Mouse (Mus musculus): ENCODE data around the gene Bcas1. TPM values are rescaled to one million over a fixed set of nuclear protein-coding genes. Genes with fewer than 3 reads are reported as not detected.
A peak's percentile ranks its signal among the peaks of the same experiment; 100 is the strongest.

Gene Bcas1
- total RNA-seq, 1 experiment from 2014 or later = 1.2 TPM

DNA sequence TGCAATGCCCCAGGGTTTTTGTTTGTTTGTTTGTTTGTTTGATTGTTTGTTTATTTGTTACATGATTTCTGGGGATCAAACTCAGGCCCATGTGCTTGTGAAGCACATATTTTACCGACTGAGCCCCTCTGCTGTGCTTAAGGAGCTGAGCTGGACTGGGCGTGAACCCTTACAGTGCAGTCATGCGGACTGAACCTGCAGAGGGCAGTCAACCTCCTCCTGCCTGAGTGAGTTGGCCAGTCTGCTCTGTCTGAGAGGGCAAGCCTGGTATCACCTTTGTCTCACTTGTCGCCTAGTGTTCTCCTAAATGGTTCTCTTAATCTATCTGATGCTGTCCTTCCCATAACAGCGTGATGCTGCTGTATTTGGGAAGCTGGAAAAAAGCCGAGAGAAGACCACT lies 4.5 kb upstream of the Bcas1 start:
- ATAC-seq (replicated peaks; ENCODE audit: insufficient number of reproducible peaks, low FRiP score, low TSS enrichment, poor library complexity, severe bottlenecking) = no peak

DNA sequence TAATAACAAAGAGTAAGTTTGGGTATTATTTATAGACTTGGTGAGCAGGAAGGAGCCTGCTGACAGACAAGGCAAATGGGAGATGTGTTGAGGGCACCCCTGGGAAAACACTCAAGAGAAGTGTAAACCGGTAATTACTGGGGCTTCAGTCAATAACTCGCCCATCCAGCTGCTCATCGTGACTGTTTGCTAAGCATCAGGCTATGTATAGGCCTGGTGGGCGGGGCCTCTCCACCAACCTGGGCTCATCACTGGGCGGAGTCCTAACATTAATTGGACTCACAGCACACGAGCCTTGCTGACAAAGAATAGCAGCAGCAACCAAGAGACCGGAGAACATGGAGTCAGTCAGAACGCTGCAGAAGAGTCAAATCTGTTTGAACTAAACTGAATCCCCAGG lies 1.3 kb upstream of the Bcas1 start:
- ATAC-seq (replicated peaks; ENCODE audit: insufficient number of reproducible peaks, low FRiP score, low TSS enrichment, poor library complexity, severe bottlenecking) = no peak

DNA sequence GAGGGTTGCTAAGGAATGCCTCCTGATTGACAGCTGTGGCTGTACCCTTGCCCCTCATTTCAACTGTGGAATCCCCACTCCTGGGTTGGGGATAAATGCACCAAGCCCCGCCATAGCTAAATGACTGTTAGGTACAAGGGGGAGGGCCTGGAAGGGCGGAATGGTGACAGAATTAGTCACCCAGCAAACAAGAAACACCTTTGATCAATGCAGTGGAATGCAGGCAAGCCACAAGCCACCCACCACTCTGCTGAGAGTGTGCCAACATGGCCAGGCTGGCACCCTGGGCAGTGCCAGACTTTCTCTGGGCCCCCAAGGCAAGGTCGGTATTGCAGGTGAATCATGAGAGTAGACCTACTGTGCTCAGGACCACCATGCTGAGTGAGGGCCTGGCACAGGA lies 3.5 kb downstream of the Bcas1 start:
- ATAC-seq (replicated peaks; ENCODE audit: insufficient number of reproducible peaks, low FRiP score, low TSS enrichment, poor library complexity, severe bottlenecking) = no peak

DNA sequence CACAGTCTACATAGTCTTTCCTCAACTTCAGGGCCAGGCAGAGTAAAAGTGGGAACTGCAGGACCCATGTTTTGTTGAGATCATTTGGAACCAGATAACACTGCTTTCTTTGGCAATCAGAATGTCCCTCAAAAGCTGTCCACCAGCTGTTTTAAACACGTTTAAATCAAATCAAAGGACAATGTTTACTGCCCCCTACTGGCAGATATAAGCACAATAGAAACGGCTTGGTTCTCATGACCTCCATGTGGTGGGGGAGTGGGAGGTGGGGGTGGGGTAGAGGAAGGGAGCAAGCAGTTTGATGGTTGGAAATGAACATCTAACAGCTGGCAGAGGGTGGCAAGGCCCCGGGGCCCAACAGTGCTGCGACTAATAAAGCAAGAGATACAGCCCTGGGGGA lies 5.7 kb downstream of the Bcas1 start:
- no peak for ATAC-seq (replicated peaks; ENCODE audit: insufficient number of reproducible peaks, low FRiP score, low TSS enrichment, poor library complexity, severe bottlenecking)

DNA sequence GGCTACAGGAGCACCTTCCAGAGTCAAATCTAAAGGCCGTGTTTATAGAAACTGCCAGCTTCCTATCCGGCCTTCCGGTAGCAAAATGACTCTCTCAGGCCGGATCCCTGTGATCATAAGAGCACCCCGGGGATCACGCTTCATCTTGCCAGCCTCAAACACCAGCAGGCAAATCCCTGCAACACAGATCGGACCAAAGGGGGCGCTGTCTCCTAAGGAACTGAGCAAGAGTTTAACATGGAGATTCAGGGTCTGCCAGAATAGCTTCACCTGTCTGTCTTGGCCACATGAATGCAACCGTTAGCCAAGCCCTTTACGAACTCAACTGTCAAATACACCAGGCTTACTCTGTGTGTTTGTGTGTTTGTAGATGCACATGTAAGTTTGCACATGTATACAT lies 8.9 kb downstream of the Bcas1 start:
- no peak for ATAC-seq (replicated peaks; ENCODE audit: insufficient number of reproducible peaks, low FRiP score, low TSS enrichment, poor library complexity, severe bottlenecking)

DNA sequence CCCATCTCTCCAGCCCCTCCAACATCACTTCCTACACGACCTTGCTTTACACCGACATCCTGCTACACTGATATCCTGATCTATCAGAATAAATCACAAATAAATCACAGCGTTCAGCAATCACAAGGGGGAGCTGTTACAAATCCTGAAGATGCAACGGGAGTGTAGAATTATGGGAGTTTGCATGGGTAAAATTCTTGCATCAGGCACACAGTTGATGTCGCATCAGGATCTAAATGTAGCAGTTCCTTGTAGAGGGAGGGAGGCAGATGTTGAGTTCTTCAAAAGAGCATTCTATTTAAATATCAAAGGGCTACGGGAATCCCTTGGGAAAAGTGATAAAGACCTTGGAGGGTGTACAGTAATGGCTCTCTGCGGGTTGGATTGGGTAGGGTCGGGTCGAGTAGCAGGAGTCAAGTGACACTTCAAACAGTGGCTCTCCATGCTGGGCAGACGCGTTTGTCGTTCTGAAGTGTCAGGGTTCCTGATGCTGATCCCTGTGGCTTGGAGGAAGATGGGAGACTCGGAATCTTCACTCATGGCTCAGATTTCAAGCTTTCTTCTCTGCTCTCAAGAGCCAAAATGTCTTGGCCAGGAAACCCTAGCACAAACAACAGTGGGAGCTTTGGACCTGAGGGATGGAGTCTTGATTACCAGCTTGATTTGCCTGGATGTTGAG lies 16.0 kb downstream of the Bcas1 start:
- no peak for ATAC-seq (replicated peaks; ENCODE audit: insufficient number of reproducible peaks, low FRiP score, low TSS enrichment, poor library complexity, severe bottlenecking)

DNA sequence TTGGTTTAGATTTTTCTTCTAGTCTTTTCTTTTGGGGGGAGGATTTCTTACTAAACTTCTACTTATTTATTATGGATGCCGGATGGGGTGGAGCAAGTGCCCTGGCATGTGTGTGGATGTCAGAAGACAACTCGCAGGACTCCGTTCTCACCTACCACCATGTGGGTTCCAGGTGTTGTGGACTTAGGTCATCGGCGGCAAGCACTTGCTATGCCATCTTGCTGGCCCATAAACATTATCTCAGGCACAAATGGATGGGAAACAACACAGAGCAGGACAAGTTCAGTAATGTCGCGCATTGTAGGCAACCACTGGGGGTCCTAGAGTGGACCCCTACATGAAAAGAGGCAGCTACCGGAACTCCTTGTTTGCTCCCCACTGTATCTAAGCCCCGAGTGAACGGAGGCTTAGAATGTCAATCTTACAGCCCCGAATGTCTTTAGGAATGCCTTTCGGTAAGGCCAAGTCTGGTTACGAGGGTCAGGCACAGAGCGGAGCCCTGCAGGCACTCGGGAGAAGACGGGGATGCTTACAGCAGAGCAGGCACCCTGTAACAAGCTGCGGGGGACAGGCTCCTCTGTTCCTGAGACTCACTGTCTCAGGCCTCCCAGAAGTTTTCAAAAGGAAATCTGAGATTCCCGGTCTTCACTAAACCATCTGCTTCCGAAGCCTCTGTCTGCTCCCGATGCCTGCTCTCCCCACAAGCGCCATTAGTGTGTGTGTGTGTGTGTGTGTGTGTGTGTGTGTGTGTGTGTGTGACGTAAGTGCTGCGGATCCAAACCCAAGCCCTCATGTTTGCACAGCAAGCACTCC lies 16.8 kb downstream of the Bcas1 start:
- no peak for ATAC-seq (replicated peaks; ENCODE audit: insufficient number of reproducible peaks, low FRiP score, low TSS enrichment, poor library complexity, severe bottlenecking)

DNA sequence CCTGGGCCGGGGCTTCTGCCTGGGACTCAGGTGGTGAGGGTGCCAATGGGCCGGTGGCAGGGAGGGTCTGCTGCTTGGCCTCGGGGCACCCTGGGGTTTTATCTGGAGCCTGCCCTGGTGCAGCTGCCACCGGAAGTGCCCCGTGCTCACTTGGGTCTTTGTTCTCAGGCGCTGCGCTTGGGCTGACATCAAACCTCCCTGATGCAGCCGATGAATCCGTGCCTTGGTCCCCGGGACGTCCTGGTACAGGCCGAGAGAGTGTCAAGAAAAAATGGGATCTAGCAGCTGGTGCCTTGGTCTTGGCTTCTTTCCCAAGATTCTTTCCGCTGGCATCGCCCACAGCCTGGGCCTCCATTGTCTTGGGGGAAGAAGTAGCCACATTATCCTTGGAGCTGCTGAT lies 21.2 kb downstream of the Bcas1 start:
- ATAC-seq (replicated peaks; ENCODE audit: insufficient number of reproducible peaks, low FRiP score, low TSS enrichment, poor library complexity, severe bottlenecking) = no peak

DNA sequence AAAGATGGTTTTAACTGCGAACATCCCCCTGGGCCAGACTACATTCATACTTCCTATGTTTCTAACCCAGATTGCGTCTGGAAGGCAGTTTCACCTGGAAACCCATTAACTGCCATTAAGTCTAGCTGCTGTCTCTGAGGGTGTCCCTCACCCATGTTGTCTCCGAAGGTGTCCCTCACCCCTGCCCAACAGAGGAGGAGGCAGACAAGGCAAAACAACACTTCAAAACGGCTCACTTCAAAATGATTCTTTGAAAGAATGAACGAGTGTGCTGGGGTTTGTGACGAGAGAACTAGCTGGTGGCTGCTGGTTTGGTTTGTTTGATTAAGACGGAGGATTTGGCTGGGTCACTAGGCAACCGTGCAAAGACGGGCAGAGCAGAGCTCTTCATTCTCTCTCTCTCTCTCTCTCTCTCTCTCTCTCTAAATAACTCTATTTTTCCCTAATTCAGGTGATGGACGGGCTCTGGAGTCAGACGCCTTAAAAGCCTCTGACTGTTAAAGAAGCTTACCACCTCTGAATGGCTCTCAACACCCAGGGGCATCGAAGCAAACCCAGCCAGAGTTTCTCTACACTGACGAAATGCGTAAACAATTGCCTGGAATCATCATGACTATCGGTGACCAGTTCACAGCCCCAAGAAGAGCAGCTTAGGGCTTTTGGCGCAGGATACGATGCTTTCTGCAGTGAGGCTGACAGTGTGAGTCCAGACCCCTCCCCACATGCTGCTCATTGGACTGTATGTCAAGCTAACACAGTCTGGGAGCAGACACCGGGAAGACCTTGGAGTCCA lies 22.7 kb downstream of the Bcas1 start:
- no peak for ATAC-seq (replicated peaks; ENCODE audit: insufficient number of reproducible peaks, low FRiP score, low TSS enrichment, poor library complexity, severe bottlenecking)

DNA sequence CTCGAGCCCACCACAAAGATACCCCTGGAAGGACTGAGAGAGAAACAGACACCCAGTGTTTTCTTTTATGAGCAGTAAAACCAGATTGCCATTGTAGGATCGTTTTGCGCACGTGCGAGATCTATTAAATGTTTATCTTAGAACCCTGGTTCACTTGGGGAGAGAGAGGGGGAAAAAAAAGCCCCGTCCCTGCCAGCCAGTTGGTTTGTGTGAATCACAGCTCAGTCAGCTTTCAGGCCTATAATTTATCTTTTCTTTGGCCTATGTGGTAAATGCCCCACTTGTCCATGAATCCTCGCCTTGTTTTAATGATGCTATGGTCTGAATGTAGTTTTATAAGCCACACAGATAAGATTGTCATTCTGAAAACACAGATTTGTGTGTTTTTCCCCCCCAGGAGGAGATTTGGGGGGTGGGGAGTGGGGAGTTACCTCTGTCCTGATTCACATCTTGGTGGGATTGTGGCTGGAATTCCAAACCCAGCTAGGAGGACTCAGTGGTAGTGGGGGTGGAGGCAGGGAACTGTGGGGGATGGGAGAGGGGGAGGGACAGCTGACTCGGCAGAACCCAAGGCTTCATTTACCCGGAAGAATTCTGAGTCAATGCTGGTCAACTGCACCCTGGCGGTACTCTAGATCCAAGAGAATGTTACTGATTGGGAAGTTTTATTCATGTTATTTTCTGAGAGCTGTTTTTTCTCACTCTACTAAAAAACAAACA lies 23.8 kb downstream of the Bcas1 start:
- ATAC-seq (replicated peaks; ENCODE audit: insufficient number of reproducible peaks, low FRiP score, low TSS enrichment, poor library complexity, severe bottlenecking) = no peak

DNA sequence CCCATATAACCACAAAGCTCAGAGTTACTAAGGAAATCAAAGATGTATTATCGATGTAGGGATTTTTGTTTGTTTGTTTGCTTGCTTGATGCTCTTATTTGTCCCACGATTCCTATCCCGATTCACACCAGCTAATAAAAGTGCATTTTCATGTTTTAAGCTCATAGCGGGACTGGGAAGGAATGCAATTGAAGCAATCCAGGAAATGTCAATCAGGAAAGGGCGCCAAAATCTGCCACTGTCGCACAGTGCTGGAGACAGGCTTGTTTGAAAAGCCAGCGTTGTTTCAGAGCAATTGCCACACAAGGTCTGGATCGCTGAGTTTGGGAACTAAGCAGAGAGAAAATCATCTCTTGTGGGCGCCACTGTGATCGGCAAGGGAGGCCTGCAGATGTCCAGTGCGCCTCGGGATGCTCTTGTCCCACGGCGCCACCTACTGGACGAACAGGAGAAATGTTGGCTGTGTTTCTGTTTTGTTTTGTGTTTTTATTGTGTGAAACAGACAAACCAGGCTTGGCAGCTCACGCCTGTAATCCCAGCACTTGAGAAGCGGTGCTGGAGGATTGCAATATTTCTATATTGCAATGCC lies 26.3 kb downstream of the Bcas1 start:
- peak; percentile 64 for ATAC-seq (replicated peaks; ENCODE audit: insufficient number of reproducible peaks, low FRiP score, low TSS enrichment, poor library complexity, severe bottlenecking)

DNA sequence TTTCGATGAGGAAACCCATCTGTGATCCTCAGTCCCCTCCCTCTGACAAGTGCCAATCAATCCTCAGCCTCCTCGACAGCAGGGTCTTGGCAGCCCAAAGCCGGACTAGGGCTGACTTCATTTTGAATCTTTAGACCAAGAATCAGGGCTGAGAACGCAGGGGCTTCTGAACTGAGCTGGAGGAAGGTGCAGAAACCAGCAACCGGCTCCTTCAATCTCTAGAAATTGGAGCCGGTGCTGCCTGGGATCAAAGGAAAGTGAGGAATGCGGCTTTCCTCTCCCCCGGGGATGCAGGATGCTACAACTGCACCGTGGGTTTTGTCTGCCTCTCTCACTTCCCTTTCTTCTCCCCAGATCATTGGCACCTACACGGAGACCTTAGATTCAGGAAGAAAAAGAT lies 27.0 kb downstream of the Bcas1 start:
- ATAC-seq (replicated peaks; ENCODE audit: insufficient number of reproducible peaks, low FRiP score, low TSS enrichment, poor library complexity, severe bottlenecking) = no peak

DNA sequence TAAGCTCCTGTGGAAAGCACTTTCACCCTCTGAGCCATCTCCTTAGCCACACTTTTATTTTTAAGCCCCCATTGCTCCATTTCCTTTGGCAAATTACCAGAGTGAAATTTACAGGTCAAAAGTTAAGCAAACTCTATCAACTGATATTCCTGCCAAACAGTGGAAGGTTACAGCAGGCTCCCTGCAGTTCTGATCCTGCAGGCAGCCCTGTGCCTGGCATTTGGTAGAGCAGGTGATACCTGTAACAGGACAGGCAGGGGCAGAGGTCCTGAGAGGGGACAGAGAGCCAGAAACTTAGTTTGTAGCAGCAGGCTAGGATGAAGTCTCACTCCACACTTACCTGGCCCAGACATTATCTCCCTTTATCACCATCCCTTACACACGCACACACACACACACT lies 35.7 kb downstream of the Bcas1 start:
- no peak for ATAC-seq (replicated peaks; ENCODE audit: insufficient number of reproducible peaks, low FRiP score, low TSS enrichment, poor library complexity, severe bottlenecking)

DNA sequence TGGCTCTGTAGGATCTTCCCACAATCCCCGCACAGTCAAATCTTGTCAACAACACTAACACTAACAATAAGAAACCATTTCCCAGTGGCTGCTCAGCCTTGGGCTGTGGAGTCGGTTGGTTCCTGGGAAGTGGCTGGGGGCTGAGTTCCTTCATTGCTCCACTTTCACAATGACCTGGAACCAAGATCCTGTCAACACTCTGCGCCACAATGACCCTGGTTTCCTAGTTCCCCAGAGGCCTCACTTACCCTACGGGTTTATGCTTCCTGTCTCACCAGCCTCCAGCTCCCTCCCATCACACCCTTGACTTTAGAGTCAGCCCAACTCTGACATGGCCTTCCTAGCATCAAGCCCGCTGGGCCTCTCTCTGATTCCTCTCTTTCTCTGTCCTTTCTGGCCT lies 39.3 kb downstream of the Bcas1 start:
- no peak for ATAC-seq (replicated peaks; ENCODE audit: insufficient number of reproducible peaks, low FRiP score, low TSS enrichment, poor library complexity, severe bottlenecking)

DNA sequence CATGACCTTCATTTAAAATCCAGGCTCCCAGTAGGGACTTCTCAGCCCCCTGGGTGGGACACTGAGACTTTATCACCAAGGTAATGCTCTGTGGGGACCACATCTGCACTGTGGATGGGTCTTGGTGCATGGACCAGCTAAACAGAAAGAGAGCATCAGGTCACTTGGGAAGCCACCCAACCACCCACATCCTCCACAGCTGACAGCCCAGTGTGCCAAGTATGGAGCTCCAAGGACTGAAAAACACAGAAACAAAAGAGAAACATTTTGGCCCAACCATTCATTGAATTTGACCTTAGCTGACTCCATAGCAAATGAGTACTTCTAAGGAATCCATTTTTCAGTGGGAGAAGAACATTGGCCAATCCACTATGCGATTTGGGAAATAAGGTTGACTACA lies 42.1 kb downstream of the Bcas1 start:
- no peak for ATAC-seq (replicated peaks; ENCODE audit: insufficient number of reproducible peaks, low FRiP score, low TSS enrichment, poor library complexity, severe bottlenecking)

DNA sequence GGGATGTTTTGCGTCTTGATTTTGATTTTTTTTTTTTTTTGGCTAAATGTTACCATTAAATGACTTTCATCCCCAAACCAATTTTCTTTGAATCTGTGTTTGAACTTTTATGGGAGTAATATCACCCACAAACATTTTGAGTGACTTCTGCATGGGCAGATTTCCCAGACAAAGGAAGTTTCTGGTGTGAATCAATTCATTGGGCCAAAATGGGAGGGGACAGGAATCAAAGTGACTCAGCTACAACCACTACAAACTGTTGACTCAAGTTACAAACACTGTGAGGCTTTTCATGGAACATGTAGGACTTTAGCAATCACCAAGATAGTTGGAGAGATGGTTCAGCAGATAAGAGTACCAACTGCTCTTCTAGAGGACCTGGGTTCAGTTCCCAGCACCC lies 42.9 kb downstream of the Bcas1 start:
- ATAC-seq (replicated peaks; ENCODE audit: insufficient number of reproducible peaks, low FRiP score, low TSS enrichment, poor library complexity, severe bottlenecking) = no peak

DNA sequence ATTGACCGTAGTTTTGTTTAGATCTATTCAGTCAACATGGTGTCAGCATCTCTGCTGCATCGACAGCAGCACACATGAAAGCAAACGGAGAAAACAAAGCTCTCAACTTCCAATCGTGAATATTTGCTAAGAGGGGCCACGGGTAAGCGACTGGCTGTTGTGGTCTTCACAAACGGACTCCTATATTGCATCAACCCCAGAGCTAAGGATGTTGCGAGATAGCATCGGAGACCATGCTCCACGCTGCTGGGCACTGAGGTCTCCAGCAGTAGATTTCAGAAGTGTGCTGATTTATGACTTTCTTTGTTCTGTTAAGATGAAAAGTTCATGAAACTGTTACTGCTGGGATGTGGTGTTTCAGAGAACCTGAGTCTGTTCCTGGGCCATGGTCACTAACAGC lies 54.3 kb downstream of the Bcas1 start:
- no peak for ATAC-seq (replicated peaks; ENCODE audit: insufficient number of reproducible peaks, low FRiP score, low TSS enrichment, poor library complexity, severe bottlenecking)

DNA sequence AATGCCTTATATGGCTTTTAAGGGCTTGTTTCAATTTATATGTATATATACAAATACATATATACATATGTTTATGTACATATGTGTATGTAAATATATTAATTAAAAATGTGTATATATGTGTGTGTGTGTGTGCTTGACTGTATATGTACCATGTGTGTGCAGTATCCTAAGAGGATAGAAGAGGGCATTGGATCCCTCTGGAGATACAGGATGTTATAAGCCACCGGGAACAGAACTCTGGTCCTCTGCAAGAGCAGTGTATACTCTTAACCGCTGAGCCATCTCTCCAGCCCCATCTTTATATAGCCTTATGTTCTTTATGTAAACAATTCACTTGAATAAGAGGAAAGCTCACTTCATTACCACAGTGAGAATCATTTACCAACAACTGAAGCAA lies 62.0 kb downstream of the Bcas1 start:
- no peak for ATAC-seq (replicated peaks; ENCODE audit: insufficient number of reproducible peaks, low FRiP score, low TSS enrichment, poor library complexity, severe bottlenecking)

DNA sequence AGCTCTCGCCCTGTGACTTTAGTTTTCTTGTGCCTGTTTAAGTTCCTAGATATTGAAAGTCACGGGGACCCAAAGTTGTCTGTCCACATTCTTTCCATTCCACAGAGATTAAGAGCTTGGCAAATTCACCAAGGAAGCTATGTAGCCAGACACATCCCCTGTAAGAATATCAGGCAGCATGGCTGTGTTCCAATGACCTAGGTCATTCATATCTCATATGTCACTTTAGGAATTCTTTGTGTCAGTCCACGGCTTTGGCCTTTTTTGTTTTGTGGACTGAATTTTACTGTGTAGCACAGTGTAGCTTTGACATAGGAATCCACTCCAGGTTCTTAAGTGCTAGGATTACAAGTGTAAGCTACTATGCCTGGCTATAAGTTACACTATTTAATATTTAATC lies 62.4 kb downstream of the Bcas1 start:
- ATAC-seq (replicated peaks; ENCODE audit: insufficient number of reproducible peaks, low FRiP score, low TSS enrichment, poor library complexity, severe bottlenecking) = no peak

All from monocyte, adult 5-6 weeks (primary cell).